Mouse (Mus musculus): ENCODE results near the gene Bmp8b. TPM values are rescaled to one million over a fixed set of nuclear protein-coding genes. Genes with fewer than 3 reads are reported as not detected.
"Not testable (repeated sequence)": the region's sequence is repeated elsewhere in the genome, so short reads cannot be mapped to it uniquely, and the experiment has no call there.

The Bmp8b gene
- not detected for total RNA-seq (2021)
- long read RNA-seq, experiment 1 = 0 reads
- long read RNA-seq, experiment 2 = 0 reads

- no peak for DNase-seq
Measured at GRCm38 (mm10) chr4:123104651-123105450, at the start of gene Bmp8b. Bmp8b (plus strand) TSS chr4:123105165.

- DNase-seq = peak in 1 of 2 experiments; percentile 32
Measured at GRCm38 (mm10) chr4:123056560-123057109, 48.3 kb upstream of the Bmp8b start.

GRCm38 (mm10) chr4:123057957-123058356 is 47.0 kb upstream of the Bmp8b start:
- DNase-seq = no peak

- no peak for DNase-seq
Measured at GRCm38 (mm10) chr4:123061744-123062143, 43.2 kb upstream of the Bmp8b start.

GRCm38 (mm10) chr4:123068646-123069045 is 36.3 kb upstream of the Bmp8b start:
- no peak for DNase-seq

GRCm38 (mm10) chr4:123071266-123071966 is 33.5 kb upstream of the Bmp8b start:
- peak; percentile 17 to 23 for DNase-seq

GRCm38 (mm10) chr4:123076928-123077327 is 28.0 kb upstream of the Bmp8b start:
- no peak for DNase-seq

GRCm38 (mm10) chr4:123078231-123078630 is 26.7 kb upstream of the Bmp8b start:
- DNase-seq = no peak

- DNase-seq = no peak
Measured at GRCm38 (mm10) chr4:123080791-123081190, 24.2 kb upstream of the Bmp8b start.

- DNase-seq = peak; percentile 45 to 73
Measured at GRCm38 (mm10) chr4:123082283-123083163, 22.4 kb upstream of the Bmp8b start.

- no peak for DNase-seq
Measured at GRCm38 (mm10) chr4:123083323-123083902, 21.6 kb upstream of the Bmp8b start.

GRCm38 (mm10) chr4:123085290-123085689 is 19.7 kb upstream of the Bmp8b start:
- no peak for DNase-seq

GRCm38 (mm10) chr4:123086381-123086780 is 18.6 kb upstream of the Bmp8b start:
- DNase-seq = no peak

- DNase-seq = no peak
Measured at GRCm38 (mm10) chr4:123092621-123093020, 12.3 kb upstream of the Bmp8b start.

GRCm38 (mm10) chr4:123093064-123093776 is 11.7 kb upstream of the Bmp8b start:
- DNase-seq = no peak

GRCm38 (mm10) chr4:123093869-123094268 is 11.1 kb upstream of the Bmp8b start:
- DNase-seq = no peak

- DNase-seq = no peak
Measured at GRCm38 (mm10) chr4:123105451-123105790, 456 bp downstream of the Bmp8b start.

- DNase-seq = not testable (repeated sequence)
Measured at GRCm38 (mm10) chr4:123105929-123106328, 964 bp downstream of the Bmp8b start.

GRCm38 (mm10) chr4:123106864-123107263 is 1.9 kb downstream of the Bmp8b start:
- DNase-seq = no peak

- DNase-seq = no peak
Measured at GRCm38 (mm10) chr4:123108056-123108455, 3.1 kb downstream of the Bmp8b start.

GRCm38 (mm10) chr4:123110751-123111150 is 5.8 kb downstream of the Bmp8b start:
- DNase-seq = no peak
